Mouse (Mus musculus) testis, adult 2 months (tissue): ENCODE measurements around the gene Amn1.

Experiments
- CTCF ChIP-seq: fragments of 200-500 bp; IDR thresholded peaks from 2 replicates; pipeline ENCODE4 v1.5.1; 2012; ENCODE audit warnings: low read depth, mild to moderate bottlenecking, inconsistent platforms, low read length, moderate library complexity; ENCODE audit not compliant: control insufficient read depth, insufficient read depth, insufficient replicate concordance
- POLR2A ChIP-seq: fragments of 200-500 bp; IDR thresholded peaks from 2 replicates; pipeline ENCODE4 v1.6.1; 2012; ENCODE audit warnings: low read depth, mild to moderate bottlenecking, inconsistent platforms, low read length, moderate library complexity; ENCODE audit not compliant: control insufficient read depth

GRCm38 (mm10) chr6:149135631-149136030 is 52.9 kb downstream of the Amn1 start:
- TF ChIP-seq POLR2A, result no peak
- no peak for TF ChIP-seq CTCF
